Mouse (Mus musculus): ENCODE measurements around the gene Hrct1. TPM values are rescaled to one million over a fixed set of nuclear protein-coding genes. Genes with fewer than 3 reads are reported as not detected.

Hrct1 gene
- total RNA-seq, 2 experiments from 2014 or later: not detected

DNA sequence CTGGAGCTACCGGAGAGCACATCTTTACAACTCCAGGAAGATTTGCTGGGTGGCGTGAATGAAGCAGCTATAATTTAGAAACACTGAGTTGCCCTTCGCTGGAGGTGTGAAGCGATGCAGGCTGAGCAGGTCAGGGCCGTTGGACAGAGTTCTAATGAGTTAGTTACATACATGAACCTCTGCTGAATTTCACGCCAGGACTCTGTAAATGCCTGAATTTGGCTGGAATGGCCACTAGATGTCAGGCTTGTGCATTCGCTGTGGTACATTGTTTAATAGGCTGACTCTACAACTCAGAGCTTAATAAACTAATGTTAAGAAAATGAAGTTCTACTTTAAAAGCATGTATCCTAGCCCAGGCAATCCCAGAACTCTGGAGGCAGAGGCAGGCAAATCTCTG, 36.4 kb downstream of the Hrct1 start:
- ATAC-seq (replicated peaks; ENCODE audit: low FRiP score, low TSS enrichment, poor library complexity, severe bottlenecking): 0 out of 2 replicates have a peak, but pooled peaks have one; percentile 68

DNA sequence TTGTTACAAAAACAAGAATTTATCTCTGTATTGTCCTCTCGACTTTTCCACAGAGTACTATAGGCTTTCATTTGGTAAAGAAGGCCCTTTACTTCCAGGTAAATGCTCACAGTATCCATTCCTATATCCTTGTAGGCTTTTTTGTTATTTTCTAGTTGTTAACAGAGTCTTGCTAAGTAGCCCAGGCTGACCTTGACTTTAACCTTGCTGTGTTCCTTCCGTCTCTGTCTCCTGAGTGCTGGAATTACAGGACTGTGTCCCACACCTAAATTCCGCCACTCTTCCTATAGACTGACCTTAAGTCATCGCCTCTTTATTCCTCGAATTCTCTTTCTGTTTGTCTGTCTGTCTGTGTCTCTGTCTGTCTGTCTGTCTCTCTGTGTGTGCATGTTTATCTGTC, 41.4 kb downstream of the Hrct1 start:
- no peak for ATAC-seq (replicated peaks; ENCODE audit: low FRiP score, low TSS enrichment, poor library complexity, severe bottlenecking)

DNA sequence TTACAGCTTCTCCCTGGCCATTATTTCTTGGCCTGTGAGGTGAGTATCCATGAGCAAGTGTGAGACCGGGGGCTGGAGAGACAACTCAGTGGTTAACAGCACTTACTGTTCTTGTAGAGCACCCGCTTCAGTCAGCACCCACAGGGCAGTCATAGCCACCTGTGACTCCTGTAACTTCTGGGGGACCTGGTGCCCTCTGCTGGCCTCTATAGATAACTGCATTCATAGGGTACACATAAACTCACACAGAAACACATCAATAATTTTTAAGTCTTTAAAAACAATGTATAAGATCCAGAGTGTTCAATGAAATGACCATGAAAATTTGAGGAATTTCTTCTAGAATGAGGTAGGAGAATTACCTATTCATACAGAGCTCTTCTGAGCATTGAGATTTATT, 42.4 kb downstream of the Hrct1 start:
- no peak for ATAC-seq (replicated peaks; ENCODE audit: low FRiP score, low TSS enrichment, poor library complexity, severe bottlenecking)

DNA sequence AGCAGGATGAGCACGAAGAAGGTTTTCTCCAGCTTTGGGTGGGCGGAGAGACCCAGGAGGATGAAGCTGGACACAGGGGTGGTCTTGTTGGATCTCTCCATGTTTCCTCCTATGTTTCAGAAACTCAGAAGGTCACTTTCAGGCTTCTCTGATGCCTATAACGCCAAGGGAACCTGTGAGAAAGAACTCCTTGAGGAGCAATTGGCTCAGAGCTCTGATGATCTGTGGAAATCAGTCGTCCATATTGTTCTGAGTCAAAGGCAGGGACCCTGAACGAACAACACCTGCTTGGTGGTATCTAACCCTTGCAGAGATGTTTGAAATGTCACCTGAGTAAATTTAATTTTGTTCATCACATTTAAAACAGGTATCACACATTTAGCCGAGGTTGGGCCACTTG, 43.9 kb downstream of the Hrct1 start, which contains the start of gene Olfr159:
Gene Olfr159 (minus strand): TSS at position 101 of the 400 bp plus-strand sequence.
- no peak for ATAC-seq (replicated peaks; ENCODE audit: low FRiP score, low TSS enrichment, poor library complexity, severe bottlenecking)

DNA sequence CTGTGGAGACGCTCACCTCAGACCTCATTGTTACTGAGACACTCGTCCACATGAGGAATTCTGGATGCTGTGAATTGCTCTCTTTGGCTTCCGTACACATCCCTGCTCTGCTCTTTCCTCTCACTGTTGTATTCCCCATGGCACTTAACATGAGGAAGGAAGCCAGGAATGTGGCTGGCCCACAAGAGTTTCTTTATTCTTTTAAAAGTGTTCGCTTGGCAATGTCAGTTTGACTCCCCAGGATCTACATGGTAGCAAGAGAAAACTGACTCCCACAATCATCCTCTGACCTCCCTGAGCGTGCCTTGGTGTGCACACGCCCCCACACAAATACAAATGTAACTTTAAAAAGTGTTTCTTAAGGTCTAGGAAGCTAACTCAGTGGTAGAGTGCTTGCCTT, 44.6 kb downstream of the Hrct1 start:
- no peak for ATAC-seq (replicated peaks; ENCODE audit: low FRiP score, low TSS enrichment, poor library complexity, severe bottlenecking)

DNA sequence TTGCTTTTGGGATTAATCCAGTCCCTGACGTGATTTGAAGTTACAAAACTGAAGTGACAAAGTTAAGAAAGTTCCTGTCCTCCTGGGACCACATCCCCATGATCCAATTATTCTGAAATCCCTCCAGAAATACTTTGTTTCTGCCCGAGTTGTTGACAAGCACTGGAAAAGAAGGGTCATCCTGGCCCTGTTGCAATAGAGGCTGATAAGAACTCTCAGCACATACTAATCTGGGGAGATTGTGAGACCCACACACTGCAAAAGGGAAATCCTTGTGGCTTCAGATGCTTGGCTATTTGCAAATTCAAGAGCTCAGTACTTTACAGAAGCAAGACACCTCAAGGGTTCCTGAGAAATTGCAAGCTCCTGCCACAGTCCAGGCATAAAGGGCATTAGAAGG, 45.3 kb downstream of the Hrct1 start:
- ATAC-seq (replicated peaks; ENCODE audit: low FRiP score, low TSS enrichment, poor library complexity, severe bottlenecking): no peak

Other genes with a start within 250 kb of the Hrct1 start
- gene Sit1, start 243.5 kb upstream of the Hrct1 start, total RNA-seq (2014; fragmentation: Nextera tagmentation): 0.61 TPM in 1 of 2 replicates, not detected in the other
- gene Sit1, start 243.5 kb upstream of the Hrct1 start, total RNA-seq (2017): not detected in 2 replicates
- 28.8 and 47.9 TPM in 2 replicates for gene Ccdc107, start 234.3 kb upstream of the Hrct1 start, total RNA-seq (2014; fragmentation: Nextera tagmentation)
- gene Ccdc107, start 234.3 kb upstream of the Hrct1 start, total RNA-seq (2017): 44.6 and 46.3 TPM in 2 replicates
- gene Arhgef39, start 227.5 kb upstream of the Hrct1 start, total RNA-seq (2014; fragmentation: Nextera tagmentation): 44.3 and 50.3 TPM in 2 replicates
- gene Arhgef39, start 227.5 kb upstream of the Hrct1 start, total RNA-seq (2017): 27.2 and 32.7 TPM in 2 replicates
- gene Car9, start 220.2 kb upstream of the Hrct1 start, total RNA-seq (2014; fragmentation: Nextera tagmentation): 3.6 and 11.8 TPM in 2 replicates
- gene Car9, start 220.2 kb upstream of the Hrct1 start, total RNA-seq (2017): 2.1 and 3.3 TPM in 2 replicates
- not detected in 2 replicates for gene Tpm2, start 203.4 kb upstream of the Hrct1 start, total RNA-seq (2014; fragmentation: Nextera tagmentation)
- 0.09 TPM in 1 of 2 replicates, not detected in the other for gene Tpm2, start 203.4 kb upstream of the Hrct1 start, total RNA-seq (2017)
- 9.6 and 12.7 TPM in 2 replicates for gene Creb3, start 164.9 kb upstream of the Hrct1 start, total RNA-seq (2014; fragmentation: Nextera tagmentation)
- 19.4 and 42.2 TPM in 2 replicates for gene Creb3, start 164.9 kb upstream of the Hrct1 start, total RNA-seq (2017)
- gene Tln1, start 164.5 kb upstream of the Hrct1 start, total RNA-seq (2014; fragmentation: Nextera tagmentation): 105 and 175 TPM in 2 replicates
- 211 and 304 TPM in 2 replicates for gene Tln1, start 164.5 kb upstream of the Hrct1 start, total RNA-seq (2017)
- 28.7 and 30.4 TPM in 2 replicates for gene Rgp1, start 148.5 kb upstream of the Hrct1 start, total RNA-seq (2014; fragmentation: Nextera tagmentation)
- 6.7 and 8.3 TPM in 2 replicates for gene Rgp1, start 148.5 kb upstream of the Hrct1 start, total RNA-seq (2017)
- gene Gba2, start 148.3 kb upstream of the Hrct1 start, total RNA-seq (2014; fragmentation: Nextera tagmentation): 19.7 and 22.9 TPM in 2 replicates
- 6.1 and 12.0 TPM in 2 replicates for gene Gba2, start 148.3 kb upstream of the Hrct1 start, total RNA-seq (2017)
- not detected in 2 replicates for gene Msmp, start 142.7 kb upstream of the Hrct1 start, total RNA-seq (2014; fragmentation: Nextera tagmentation)
- gene Msmp, start 142.7 kb upstream of the Hrct1 start, total RNA-seq (2017): not detected in 2 replicates
- 0.09 and 2.0 TPM in 2 replicates for gene Npr2, start 95.3 kb upstream of the Hrct1 start, total RNA-seq (2014; fragmentation: Nextera tagmentation)
- gene Npr2, start 95.3 kb upstream of the Hrct1 start, total RNA-seq (2017): 0.08 and 0.14 TPM in 2 replicates
- gene Spag8, start 73.6 kb upstream of the Hrct1 start, total RNA-seq (2014; fragmentation: Nextera tagmentation): 1.6 TPM in 1 of 2 replicates, not detected in the other
- not detected in 2 replicates for gene Spag8, start 73.6 kb upstream of the Hrct1 start, total RNA-seq (2017)
- 70.7 and 73.0 TPM in 2 replicates for gene Hint2, start 70.7 kb upstream of the Hrct1 start, total RNA-seq (2014; fragmentation: Nextera tagmentation)
- gene Hint2, start 70.7 kb upstream of the Hrct1 start, total RNA-seq (2017): 43.1 and 63.0 TPM in 2 replicates
- 1.2 and 2.5 TPM in 2 replicates for gene Tmem8b, start 58.2 kb upstream of the Hrct1 start, total RNA-seq (2014; fragmentation: Nextera tagmentation)
- gene Tmem8b, start 58.2 kb upstream of the Hrct1 start, total RNA-seq (2017): 0.38 and 1.6 TPM in 2 replicates
- gene Fam221b, start 58.0 kb upstream of the Hrct1 start, total RNA-seq (2014; fragmentation: Nextera tagmentation): not detected in 2 replicates
- gene Fam221b, start 58.0 kb upstream of the Hrct1 start, total RNA-seq (2017): 0.15 and 0.28 TPM in 2 replicates
- gene Olfr70, start 26.4 kb upstream of the Hrct1 start, total RNA-seq (2014; fragmentation: Nextera tagmentation): not detected in 2 replicates
- gene Olfr70, start 26.4 kb upstream of the Hrct1 start, total RNA-seq (2017): not detected in 2 replicates
- gene Olfr71, start 16.9 kb upstream of the Hrct1 start, total RNA-seq (2014; fragmentation: Nextera tagmentation): not detected in 2 replicates
- gene Olfr71, start 16.9 kb upstream of the Hrct1 start, total RNA-seq (2017): not detected in 2 replicates
- gene Spaar, start 2.8 kb downstream of the Hrct1 start, total RNA-seq (2014; fragmentation: Nextera tagmentation): not detected in 2 replicates
- gene Spaar, start 2.8 kb downstream of the Hrct1 start, total RNA-seq (2017): not detected in 2 replicates
- gene Olfr159, start 43.8 kb downstream of the Hrct1 start, total RNA-seq (2014; fragmentation: Nextera tagmentation): not detected in 2 replicates
- not detected in 2 replicates for gene Olfr159, start 43.8 kb downstream of the Hrct1 start, total RNA-seq (2017)
- gene Olfr156, start 96.7 kb downstream of the Hrct1 start, total RNA-seq (2014; fragmentation: Nextera tagmentation): not detected in 2 replicates
- not detected in 2 replicates for gene Olfr156, start 96.7 kb downstream of the Hrct1 start, total RNA-seq (2017)
- gene Olfr157, start 113.0 kb downstream of the Hrct1 start, total RNA-seq (2014; fragmentation: Nextera tagmentation): not detected in 2 replicates
- not detected in 2 replicates for gene Olfr157, start 113.0 kb downstream of the Hrct1 start, total RNA-seq (2017)
- gene Olfr155, start 124.4 kb downstream of the Hrct1 start, total RNA-seq (2014; fragmentation: Nextera tagmentation): not detected in 2 replicates
- not detected in 2 replicates for gene Olfr155, start 124.4 kb downstream of the Hrct1 start, total RNA-seq (2017)
- gene Reck, start 148.3 kb downstream of the Hrct1 start, total RNA-seq (2014; fragmentation: Nextera tagmentation): 0.20 TPM in 1 of 2 replicates, not detected in the other
- 0.61 TPM in 1 of 2 replicates, not detected in the other for gene Reck, start 148.3 kb downstream of the Hrct1 start, total RNA-seq (2017)
- gene Glipr2, start 230.2 kb downstream of the Hrct1 start, total RNA-seq (2014; fragmentation: Nextera tagmentation): 10.9 and 12.6 TPM in 2 replicates
- 12.2 and 13.9 TPM in 2 replicates for gene Glipr2, start 230.2 kb downstream of the Hrct1 start, total RNA-seq (2017)